Mouse (Mus musculus): Measurements from ENCODE around the gene Ppp1ca. TPM values are rescaled to one million over a fixed set of nuclear protein-coding genes. Genes with fewer than 3 reads are reported as not detected.

The Ppp1ca gene
- polyA plus RNA-seq, 1 experiment, result 819 TPM

DNA sequence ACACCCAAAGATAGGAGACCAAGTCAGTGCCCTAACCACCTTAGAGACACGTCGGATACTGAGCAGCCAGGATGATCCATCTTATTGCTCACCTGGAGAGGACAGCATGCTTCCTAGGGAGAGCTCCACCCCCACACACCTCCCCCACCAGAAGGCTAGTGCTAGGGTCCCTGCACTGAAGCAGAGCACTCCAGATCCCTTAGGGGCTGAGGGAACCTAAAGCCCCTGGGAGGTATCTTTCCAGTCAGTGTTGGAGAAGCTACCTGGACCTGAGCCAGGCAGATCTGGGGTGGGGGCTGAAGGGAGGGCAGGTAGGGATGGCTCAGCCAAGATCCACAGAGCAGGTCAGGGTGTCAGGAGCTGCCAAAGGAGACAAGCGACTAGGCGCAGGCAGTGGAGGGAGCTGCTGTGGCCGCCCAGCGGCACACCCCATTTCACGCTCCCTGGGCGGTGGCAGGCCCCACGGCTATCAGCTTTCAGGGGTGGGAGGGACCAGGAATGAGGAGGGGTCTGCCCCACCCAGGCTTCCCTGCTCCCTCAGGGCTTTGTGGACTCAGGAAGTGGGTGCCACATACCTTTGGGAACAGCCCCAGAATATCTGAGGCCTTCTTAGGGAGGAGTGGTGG is 37.7 kb downstream of the Ppp1ca start:
- Histone ChIP-seq H3K79me2 (ENCODE audit: control insufficient read depth, insufficient read depth) (peaks cover 12% of the 10 kb centered on the region), H3K79me3 (ENCODE audit: low read depth) (no peaks in the 10 kb centered on the region), H3K36me3 (ENCODE audit: control insufficient read depth, insufficient read depth) (no peaks in the 10 kb centered on the region), H3K4me3 (ENCODE audit: insufficient read depth, poor library complexity, severe bottlenecking) (no peak overlapping the region), H3K27me3 (ENCODE audit: control insufficient read depth, insufficient read depth, insufficient read length) (no peaks in the 10 kb centered on the region), H3ac (ENCODE audit: control insufficient read depth, insufficient read length, low read depth) (peak overlapping the region; percentile 72)
- no peak for TF ChIP-seq MYOG (IDR thresholded peaks at IDR 0.05; ENCODE audit: control insufficient read depth, extremely low read depth, insufficient read length)
- no peak for TF ChIP-seq FOSL1 (IDR thresholded peaks at IDR 0.05; ENCODE audit: insufficient read depth, low read length, poor library complexity, severe bottlenecking)
- no peak for TF ChIP-seq MYOD1 (IDR thresholded peaks at IDR 0.05; ENCODE audit: control insufficient read depth, insufficient read length, low read depth)
- no peak for TF ChIP-seq CEBPB (IDR thresholded peaks at IDR 0.05; ENCODE audit: low read depth)
- no peak for TF ChIP-seq CTCF (IDR thresholded peaks at IDR 0.05; ENCODE audit: control insufficient read depth, insufficient read depth, insufficient read length)

DNA sequence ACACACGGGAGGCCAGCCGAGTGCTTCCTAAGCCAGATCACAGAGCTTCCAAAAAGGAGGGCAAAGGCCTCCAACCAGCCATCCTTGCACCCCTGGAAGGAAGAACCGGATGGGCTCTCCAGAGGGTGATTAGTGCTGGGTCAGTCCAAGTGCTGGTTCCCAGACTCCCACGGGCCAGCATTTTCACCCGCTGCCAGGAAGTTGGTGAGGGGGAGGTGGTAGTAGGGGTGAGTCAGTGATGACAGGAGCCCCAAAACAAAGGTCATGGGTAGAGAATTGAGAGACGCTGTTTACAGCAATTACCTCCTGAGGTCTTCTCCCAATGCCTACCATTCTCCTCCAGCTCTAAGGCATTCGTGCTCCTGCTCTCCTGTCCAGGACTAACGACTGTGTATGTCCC is 38.5 kb downstream of the Ppp1ca start:
- H3K4me3 ChIP-seq (ENCODE audit: insufficient read depth, poor library complexity, severe bottlenecking), result no peak overlapping the region

DNA sequence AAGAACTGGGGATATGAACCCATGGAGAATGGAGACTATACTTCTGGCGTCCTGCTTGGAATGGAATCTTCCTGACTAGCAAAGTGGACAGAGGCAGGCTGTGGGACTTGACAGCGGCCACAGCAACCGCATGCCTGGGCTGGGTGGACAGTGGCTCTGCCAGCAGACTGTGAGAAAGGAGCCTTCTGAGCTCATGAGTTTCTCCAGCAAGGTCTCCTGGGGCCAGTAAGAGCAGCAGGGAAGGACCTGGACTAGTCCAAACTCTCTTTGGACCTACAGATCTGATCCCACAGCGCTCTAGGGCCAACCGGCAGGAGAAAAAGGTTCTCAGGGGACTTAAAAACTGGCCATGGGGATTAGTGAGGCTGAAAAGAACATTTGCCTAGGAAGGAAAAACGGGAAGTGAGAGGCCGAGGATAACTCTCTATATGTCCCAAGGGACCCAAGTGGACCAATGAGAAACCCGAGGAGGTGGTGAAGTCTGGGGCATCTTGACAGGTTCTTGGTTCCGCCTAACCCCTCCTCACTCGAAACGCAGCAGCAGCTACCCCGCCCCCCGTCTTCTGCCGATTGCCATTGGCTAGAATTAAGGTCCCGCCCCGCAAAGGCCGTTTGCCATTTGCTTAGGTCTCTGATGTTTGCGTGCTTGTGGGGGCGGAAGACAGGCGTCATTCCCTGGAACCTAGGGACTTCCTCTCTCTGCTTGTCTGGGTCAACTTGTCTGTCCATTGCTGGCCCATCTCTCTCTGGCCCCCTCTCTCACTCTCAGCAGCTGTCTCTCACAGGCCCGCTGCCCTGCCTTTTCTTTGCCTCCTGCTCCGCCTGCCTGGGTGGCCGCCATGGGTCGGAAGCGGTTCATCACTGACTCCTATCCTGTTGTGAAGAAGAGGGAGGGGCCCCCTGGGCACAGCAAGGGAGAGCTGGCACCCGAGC is 39.7 kb downstream of the Ppp1ca start, which contains the start of gene Pold4:
Gene Pold4 (plus strand): TSS at position 647 of the 933 bp plus-strand sequence.
- Histone ChIP-seq H3K79me2 (ENCODE audit: control insufficient read depth, insufficient read depth) (peaks cover 12% of the 10 kb centered on the region), H3ac (ENCODE audit: control insufficient read depth, insufficient read length, low read depth) (peak within 1 kb of the TSS; percentile 62), H3K36me3 (ENCODE audit: control insufficient read depth, insufficient read depth) (no peaks in the 10 kb centered on the region), H3K4me3 (ENCODE audit: insufficient read depth, poor library complexity, severe bottlenecking) (peak within 1 kb of the TSS; percentile 35), H3K79me3 (ENCODE audit: low read depth) (no peaks in the 10 kb centered on the region), H3K27me3 (ENCODE audit: control insufficient read depth, insufficient read depth, insufficient read length) (no peaks in the 10 kb centered on the region)
- TF ChIP-seq MAX (IDR thresholded peaks at IDR 0.05) (no peak), MYOD1 (IDR thresholded peaks at IDR 0.05; ENCODE audit: control insufficient read depth, insufficient read length, low read depth) (no peak), CTCF (IDR thresholded peaks at IDR 0.05; ENCODE audit: control insufficient read depth, insufficient read depth, insufficient read length) (no peak), MYOG (IDR thresholded peaks at IDR 0.05; ENCODE audit: control insufficient read depth, extremely low read depth, insufficient read length) (no peak), CEBPB (IDR thresholded peaks at IDR 0.05; ENCODE audit: low read depth) (no peak), USF1 (IDR thresholded peaks at IDR 0.05; ENCODE audit: low read depth) (no peak), FOSL1 (IDR thresholded peaks at IDR 0.05; ENCODE audit: insufficient read depth, low read length, poor library complexity, severe bottlenecking) (no peak)

More for the DNA sequence above, 38.5 kb downstream of the Ppp1ca start:
- Histone ChIP-seq H3K36me3 (ENCODE audit: control insufficient read depth, insufficient read depth) (no peaks in the 10 kb centered on the region), H3K27me3 (ENCODE audit: control insufficient read depth, insufficient read depth, insufficient read length) (no peaks in the 10 kb centered on the region), H3ac (ENCODE audit: control insufficient read depth, insufficient read length, low read depth) (peak overlapping the region; percentile 72), H3K79me3 (ENCODE audit: low read depth) (no peaks in the 10 kb centered on the region), H3K79me2 (ENCODE audit: control insufficient read depth, insufficient read depth) (peaks cover 12% of the 10 kb centered on the region)
- TF ChIP-seq MYOD1 (IDR thresholded peaks at IDR 0.05; ENCODE audit: control insufficient read depth, insufficient read length, low read depth), result no peak
- peak; percentile 7 for TF ChIP-seq FOSL1 (IDR thresholded peaks at IDR 0.05; ENCODE audit: insufficient read depth, low read length, poor library complexity, severe bottlenecking)
- no peak for TF ChIP-seq MYOG (IDR thresholded peaks at IDR 0.05; ENCODE audit: control insufficient read depth, extremely low read depth, insufficient read length)
- no peak for TF ChIP-seq CEBPB (IDR thresholded peaks at IDR 0.05; ENCODE audit: low read depth)
- no peak for TF ChIP-seq CTCF (IDR thresholded peaks at IDR 0.05; ENCODE audit: control insufficient read depth, insufficient read depth, insufficient read length)

DNA sequence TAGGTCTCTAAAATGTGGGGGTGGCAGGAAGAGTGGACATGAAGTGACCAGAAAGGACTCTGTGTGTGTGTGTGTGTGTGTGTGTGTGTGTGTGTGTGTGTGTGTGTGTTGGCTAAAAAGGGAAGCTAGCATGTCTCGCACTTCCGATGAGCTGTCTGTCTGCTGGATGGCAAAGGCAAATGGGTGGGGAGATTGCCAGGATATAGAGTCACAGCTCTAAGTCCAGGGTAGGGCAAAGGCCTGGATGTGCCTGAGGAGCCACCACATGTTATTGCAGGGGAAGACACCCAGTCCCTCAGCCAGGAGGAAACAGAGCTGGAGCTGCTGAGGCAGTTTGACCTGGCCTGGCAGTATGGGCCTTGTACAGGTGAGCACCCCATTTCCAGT is 40.3 kb downstream of the Ppp1ca start:
- peak overlapping the region; percentile 62 for H3ac ChIP-seq (ENCODE audit: control insufficient read depth, insufficient read length, low read depth)
- no peak for TF ChIP-seq MYOG (IDR thresholded peaks at IDR 0.05; ENCODE audit: control insufficient read depth, extremely low read depth, insufficient read length)
- H3K79me3 ChIP-seq (ENCODE audit: low read depth), result no peaks in the 10 kb centered on the region
- no peaks in the 10 kb centered on the region for H3K36me3 ChIP-seq (ENCODE audit: control insufficient read depth, insufficient read depth)
- H3K4me3 ChIP-seq (ENCODE audit: insufficient read depth, poor library complexity, severe bottlenecking), result peak overlapping the region; percentile 35
- no peaks in the 10 kb centered on the region for H3K27me3 ChIP-seq (ENCODE audit: control insufficient read depth, insufficient read depth, insufficient read length)
- peaks cover 12% of the 10 kb centered on the region for H3K79me2 ChIP-seq (ENCODE audit: control insufficient read depth, insufficient read depth)

DNA sequence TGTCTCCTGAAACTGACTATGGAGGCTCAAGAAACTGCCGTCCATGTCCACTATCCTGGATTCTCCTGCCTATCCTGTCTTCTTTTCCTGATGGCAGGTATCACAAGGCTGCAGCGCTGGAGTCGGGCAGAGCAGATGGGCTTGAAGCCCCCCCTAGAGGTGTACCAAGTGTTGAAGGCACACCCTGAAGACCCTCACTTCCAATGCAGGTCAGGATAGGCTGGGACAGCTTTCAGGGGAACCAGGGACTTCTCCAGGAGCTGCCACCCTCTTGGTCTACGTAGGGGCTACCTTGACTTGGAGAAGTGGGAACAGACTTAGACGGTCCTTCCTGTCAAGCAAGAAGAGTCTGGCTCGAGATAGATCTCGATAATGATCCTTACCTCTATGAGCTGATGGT is 40.8 kb downstream of the Ppp1ca start:
- H3K27me3 ChIP-seq (ENCODE audit: control insufficient read depth, insufficient read depth, insufficient read length), result no peaks in the 10 kb centered on the region
- H3K4me3 ChIP-seq (ENCODE audit: insufficient read depth, poor library complexity, severe bottlenecking), result peak overlapping the region; percentile 35

DNA sequence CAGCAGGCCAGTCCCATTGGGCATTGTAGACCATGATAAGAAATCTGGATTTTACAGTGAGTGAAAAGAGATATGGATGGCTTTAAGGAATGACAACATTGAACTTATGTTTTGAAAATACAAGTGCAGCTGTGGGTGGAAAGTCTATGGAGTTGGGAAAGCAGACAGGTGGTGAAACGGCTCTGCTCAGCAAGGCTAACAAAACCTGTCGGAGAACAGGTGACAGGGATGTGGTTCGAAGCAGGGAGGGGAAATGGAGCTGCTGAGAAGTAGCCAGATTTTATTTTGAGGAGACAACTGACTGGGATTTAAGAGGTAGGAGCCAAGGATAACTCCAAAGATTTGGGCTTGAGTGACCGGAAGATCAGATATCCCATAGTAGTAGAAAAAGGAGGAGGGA is 42.7 kb downstream of the Ppp1ca start:
- H3K4me3 ChIP-seq (ENCODE audit: insufficient read depth, poor library complexity, severe bottlenecking), result no peak overlapping the region
- no peak for TF ChIP-seq MYOD1 (IDR thresholded peaks at IDR 0.05; ENCODE audit: control insufficient read depth, insufficient read length, low read depth)
- TF ChIP-seq USF1 (IDR thresholded peaks at IDR 0.05; ENCODE audit: low read depth), result no peak
- TF ChIP-seq FOSL1 (IDR thresholded peaks at IDR 0.05; ENCODE audit: insufficient read depth, low read length, poor library complexity, severe bottlenecking), result no peak
- H3K79me3 ChIP-seq (ENCODE audit: low read depth), result no peaks in the 10 kb centered on the region
- no peaks in the 10 kb centered on the region for H3K27me3 ChIP-seq (ENCODE audit: control insufficient read depth, insufficient read depth, insufficient read length)
- no peaks in the 10 kb centered on the region for H3K36me3 ChIP-seq (ENCODE audit: control insufficient read depth, insufficient read depth)
- H3ac ChIP-seq (ENCODE audit: control insufficient read depth, insufficient read length, low read depth), result no peak overlapping the region
- H3K79me2 ChIP-seq (ENCODE audit: control insufficient read depth, insufficient read depth), result peaks cover 12% of the 10 kb centered on the region

More for the DNA sequence above, 40.8 kb downstream of the Ppp1ca start:
- H3K79me3 ChIP-seq (ENCODE audit: low read depth), result no peaks in the 10 kb centered on the region
- peak overlapping the region; percentile 21 for H3ac ChIP-seq (ENCODE audit: control insufficient read depth, insufficient read length, low read depth)
- no peak for TF ChIP-seq MYOG (IDR thresholded peaks at IDR 0.05; ENCODE audit: control insufficient read depth, extremely low read depth, insufficient read length)
- no peaks in the 10 kb centered on the region for H3K36me3 ChIP-seq (ENCODE audit: control insufficient read depth, insufficient read depth)
- H3K79me2 ChIP-seq (ENCODE audit: control insufficient read depth, insufficient read depth), result peaks cover 12% of the 10 kb centered on the region
